Mouse (Mus musculus): Measurements from ENCODE around the gene Dnmbp. TPM values are rescaled to one million over a fixed set of nuclear protein-coding genes. Genes with fewer than 3 reads are reported as not detected.

Gene Dnmbp
- polyA plus RNA-seq, 1 experiment from 2014 or later: 15.3 TPM

DNA sequence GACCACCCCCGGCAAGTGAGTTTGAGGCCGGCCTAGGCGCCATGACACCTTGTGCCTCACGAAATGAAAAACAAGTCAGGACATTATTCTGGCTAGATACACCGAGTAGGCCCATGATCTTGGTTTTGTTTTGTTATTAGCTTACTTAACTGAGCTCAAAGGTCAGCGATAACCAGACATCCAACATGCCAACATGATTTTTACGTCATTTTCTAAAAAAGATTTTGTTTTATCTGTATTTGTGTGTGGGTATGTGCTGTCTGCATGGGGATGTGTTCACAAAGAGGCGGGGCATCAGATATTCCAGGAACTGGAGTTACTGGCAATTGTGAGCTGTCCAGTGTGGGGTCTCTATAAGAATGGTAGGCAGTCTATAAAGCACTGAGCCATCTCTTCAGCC lies 32.1 kb upstream of the Dnmbp start:
- H3K27ac ChIP-seq (replicated peaks; ENCODE audit: low read depth, low read length): no peak overlapping the region
- 91% methylated on average over 8 of the region's 8 CpGs for WGBS
- no peak for DNase-seq (ENCODE audit: low spot score)

DNA sequence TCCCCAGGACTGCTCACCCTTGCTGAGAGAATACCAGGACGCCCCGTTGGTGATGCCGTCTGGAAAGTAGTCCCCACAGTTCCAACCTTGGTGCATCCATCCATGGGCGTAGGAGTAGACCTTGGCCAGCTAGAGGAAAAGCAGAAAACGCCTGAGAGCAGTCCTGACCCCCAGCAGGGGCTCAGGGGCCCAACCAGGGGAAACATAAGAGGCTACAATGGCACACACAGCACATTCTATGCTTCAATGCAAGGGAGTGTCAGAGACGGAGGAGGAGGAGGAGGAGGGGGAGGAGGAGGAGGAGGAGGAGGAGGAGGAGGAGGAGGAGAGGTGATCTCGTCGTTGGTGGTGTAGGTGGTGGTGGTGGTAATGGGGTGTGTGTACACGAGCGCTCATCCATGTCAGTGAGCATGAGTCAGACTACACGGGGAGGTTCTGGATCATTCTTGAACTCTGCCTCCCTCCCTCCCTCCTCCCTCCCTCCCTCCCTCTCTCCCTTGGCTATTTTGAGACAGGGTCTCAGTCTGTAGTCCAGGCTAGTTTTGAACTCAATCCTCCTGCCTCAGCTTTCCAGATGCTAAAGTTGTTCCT lies 28.5 kb upstream of the Dnmbp start:
- no peak for DNase-seq (ENCODE audit: low spot score)
- ATAC-seq (ENCODE audit: low read depth): no peak
- Histone ChIP-seq H3K4me1 (ENCODE audit: control insufficient read depth, insufficient read depth, low read length) (no peaks in the 10 kb centered on the region), H3K4me2 (ENCODE audit: low read depth, low read length) (no peak overlapping the region), H3K9me3 (ENCODE audit: control insufficient read depth, low read length) (no peaks in the 10 kb centered on the region), H3K27me3 (replicated peaks; ENCODE audit: control insufficient read depth, insufficient read depth, low read length) (no peaks in the 10 kb centered on the region), H3K27ac (replicated peaks; ENCODE audit: low read depth, low read length) (no peak overlapping the region), H3K36me3 (ENCODE audit: control insufficient read depth, insufficient read depth, low read length) (no peaks in the 10 kb centered on the region), H3K4me3 (ENCODE audit: low read depth, low read length) (no peak overlapping the region), H3K9ac (ENCODE audit: low read depth, low read length) (no peak overlapping the region)
- WGBS: 57% methylated on average over 5 of the region's 11 CpGs

More for the DNA sequence above, 32.1 kb upstream of the Dnmbp start:
- H3K9me3 ChIP-seq (ENCODE audit: control insufficient read depth, low read length): no peaks in the 10 kb centered on the region
- H3K36me3 ChIP-seq (ENCODE audit: control insufficient read depth, insufficient read depth, low read length): no peaks in the 10 kb centered on the region
- no peak for ATAC-seq (ENCODE audit: low read depth)
- no peaks in the 10 kb centered on the region for H3K4me1 ChIP-seq (ENCODE audit: control insufficient read depth, insufficient read depth, low read length)
- H3K27me3 ChIP-seq (replicated peaks; ENCODE audit: control insufficient read depth, insufficient read depth, low read length): no peaks in the 10 kb centered on the region
- H3K4me2 ChIP-seq (ENCODE audit: low read depth, low read length): no peak overlapping the region
- no peak overlapping the region for H3K4me3 ChIP-seq (ENCODE audit: low read depth, low read length)
- no peak overlapping the region for H3K9ac ChIP-seq (ENCODE audit: low read depth, low read length)

DNA sequence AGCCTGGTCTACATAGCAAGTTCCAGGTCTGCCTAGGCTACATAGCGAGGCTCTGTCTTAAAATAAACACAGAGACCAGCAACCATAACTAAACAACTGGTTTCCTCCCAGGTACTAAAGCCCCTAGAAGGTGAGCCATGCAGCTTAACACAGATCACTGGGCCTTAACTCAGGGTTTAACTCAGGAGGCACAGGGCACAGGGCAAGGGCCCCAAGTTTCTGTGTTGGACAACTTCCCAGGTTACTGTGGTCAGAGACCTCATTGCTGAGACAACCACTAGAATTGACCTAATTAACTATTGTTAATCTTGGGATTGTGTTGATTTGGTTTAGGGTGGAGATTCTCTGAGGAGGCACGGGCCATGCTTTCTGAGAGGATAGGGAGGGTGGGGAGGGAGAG lies 26.5 kb upstream of the Dnmbp start:
- ATAC-seq (ENCODE audit: low read depth): no peak
- H3K36me3 ChIP-seq (ENCODE audit: control insufficient read depth, insufficient read depth, low read length): no peaks in the 10 kb centered on the region
- 75% methylated on average over 2 of the region's 2 CpGs for WGBS

DNA sequence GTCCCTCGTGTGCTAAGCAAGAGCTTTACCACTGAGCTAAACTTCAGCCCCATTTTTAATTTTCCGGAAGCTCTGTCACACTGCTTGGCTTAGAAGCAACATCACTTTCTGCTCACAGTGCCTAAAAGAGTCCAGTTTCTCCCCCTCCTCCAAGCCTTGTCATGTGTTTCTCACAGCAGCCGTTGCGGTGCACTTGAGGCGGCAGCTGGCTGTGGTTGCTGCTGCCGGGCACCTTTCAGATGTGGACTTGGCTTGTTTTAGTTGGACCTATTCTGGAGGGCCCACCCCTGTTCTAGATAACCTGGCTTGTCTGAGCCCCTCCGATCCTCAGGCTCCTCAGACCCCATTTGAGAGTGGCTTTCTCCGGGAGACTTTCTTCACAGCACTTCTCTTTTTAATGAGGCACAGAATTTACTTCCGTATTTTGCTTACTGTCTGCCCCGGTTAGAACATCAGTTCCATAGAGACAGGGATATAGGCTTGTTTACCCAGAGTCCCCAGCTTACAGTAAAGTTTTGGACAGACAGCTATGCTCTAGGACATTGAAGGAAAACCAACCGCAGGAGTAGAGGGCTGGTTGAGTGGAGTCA lies 25.6 kb upstream of the Dnmbp start:
- no peak overlapping the region for H3K27ac ChIP-seq (replicated peaks; ENCODE audit: low read depth, low read length)
- H3K4me2 ChIP-seq (ENCODE audit: low read depth, low read length): no peak overlapping the region
- DNase-seq (ENCODE audit: low spot score): no peak
- ATAC-seq (ENCODE audit: low read depth): no peak
- no peak overlapping the region for H3K4me3 ChIP-seq (ENCODE audit: low read depth, low read length)
- no peaks in the 10 kb centered on the region for H3K4me1 ChIP-seq (ENCODE audit: control insufficient read depth, insufficient read depth, low read length)
- peaks cover 4% of the 10 kb centered on the region; the same call in 1 of the 2 replicates for H3K9me3 ChIP-seq (ENCODE audit: control insufficient read depth, low read length)
- H3K27me3 ChIP-seq (replicated peaks; ENCODE audit: control insufficient read depth, insufficient read depth, low read length): no peaks in the 10 kb centered on the region
- no peaks in the 10 kb centered on the region for H3K36me3 ChIP-seq (ENCODE audit: control insufficient read depth, insufficient read depth, low read length)
- no peak overlapping the region for H3K9ac ChIP-seq (ENCODE audit: low read depth, low read length)
- 69% methylated on average over 11 of the region's 11 CpGs for WGBS

More for the DNA sequence above, 26.5 kb upstream of the Dnmbp start:
- Histone ChIP-seq H3K27me3 (replicated peaks; ENCODE audit: control insufficient read depth, insufficient read depth, low read length) (no peaks in the 10 kb centered on the region), H3K4me3 (ENCODE audit: low read depth, low read length) (no peak overlapping the region), H3K27ac (replicated peaks; ENCODE audit: low read depth, low read length) (no peak overlapping the region), H3K4me1 (ENCODE audit: control insufficient read depth, insufficient read depth, low read length) (no peaks in the 10 kb centered on the region), H3K9ac (ENCODE audit: low read depth, low read length) (no peak overlapping the region), H3K4me2 (ENCODE audit: low read depth, low read length) (no peak overlapping the region), H3K9me3 (ENCODE audit: control insufficient read depth, low read length) (no peaks in the 10 kb centered on the region)
- no peak for DNase-seq (ENCODE audit: low spot score)

DNA sequence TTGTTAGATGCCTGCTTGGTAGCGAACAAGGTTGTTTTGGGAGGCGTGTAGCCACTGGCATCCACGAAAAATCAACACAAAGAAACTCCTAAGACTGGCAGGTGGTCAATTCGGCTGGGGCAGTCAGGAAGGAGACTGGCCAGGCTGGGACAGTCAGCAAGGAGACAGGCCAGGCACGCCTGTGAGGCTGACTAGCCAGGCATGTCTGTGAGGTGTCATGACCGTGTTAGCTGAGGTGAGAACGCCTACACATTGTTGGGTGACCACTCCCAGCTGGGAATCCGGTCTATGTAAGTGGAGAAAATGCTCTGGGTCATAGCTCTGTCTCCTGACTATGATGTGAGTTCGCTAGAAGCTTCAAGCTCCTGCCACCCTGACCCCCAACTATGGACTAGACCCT lies 22.8 kb upstream of the Dnmbp start:
- ATAC-seq (ENCODE audit: low read depth): no peak
- no peak overlapping the region for H3K27ac ChIP-seq (replicated peaks; ENCODE audit: low read depth, low read length)
- WGBS: 59% methylated on average over 9 of the region's 9 CpGs

DNA sequence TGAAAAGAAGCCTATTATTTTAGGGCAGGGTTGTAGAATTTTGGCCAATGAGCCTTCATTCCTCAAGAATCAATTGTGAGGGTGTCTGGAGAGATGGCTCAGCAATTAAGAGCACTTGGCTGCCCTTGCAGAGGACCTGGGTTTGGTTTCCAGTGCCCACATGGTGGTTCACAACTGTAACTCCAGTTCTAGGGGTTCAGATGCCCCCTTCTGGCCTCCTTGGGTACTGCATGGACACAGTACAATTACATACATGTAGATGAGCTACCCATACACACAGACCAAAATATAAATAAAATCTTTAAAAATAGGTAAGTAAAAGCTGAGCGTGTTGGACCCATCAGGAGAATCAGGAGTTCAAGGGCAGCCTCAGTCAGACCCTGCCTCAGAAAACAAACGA lies 21.2 kb upstream of the Dnmbp start:
- 84% methylated on average over 2 of the region's 2 CpGs for WGBS
- Histone ChIP-seq H3K27ac (replicated peaks; ENCODE audit: low read depth, low read length) (no peak overlapping the region), H3K9ac (ENCODE audit: low read depth, low read length) (no peak overlapping the region), H3K4me3 (ENCODE audit: low read depth, low read length) (no peak overlapping the region), H3K9me3 (ENCODE audit: control insufficient read depth, low read length) (peaks cover 4% of the 10 kb centered on the region; the same call in 1 of the 2 replicates), H3K4me1 (ENCODE audit: control insufficient read depth, insufficient read depth, low read length) (peaks cover 10% of the 10 kb centered on the region; the same call in 1 of the 2 replicates), H3K4me2 (ENCODE audit: low read depth, low read length) (no peak overlapping the region), H3K36me3 (ENCODE audit: control insufficient read depth, insufficient read depth, low read length) (no peaks in the 10 kb centered on the region), H3K27me3 (replicated peaks; ENCODE audit: control insufficient read depth, insufficient read depth, low read length) (no peaks in the 10 kb centered on the region)
- DNase-seq (ENCODE audit: low spot score): no peak
- ATAC-seq (ENCODE audit: low read depth): no peak

More for the DNA sequence above, 22.8 kb upstream of the Dnmbp start:
- H3K4me1 ChIP-seq (ENCODE audit: control insufficient read depth, insufficient read depth, low read length): 0 out of 2 replicates have a peak, but pooled peaks cover 4% of the 10 kb centered on the region
- no peaks in the 10 kb centered on the region for H3K27me3 ChIP-seq (replicated peaks; ENCODE audit: control insufficient read depth, insufficient read depth, low read length)
- H3K9me3 ChIP-seq (ENCODE audit: control insufficient read depth, low read length): peaks cover 4% of the 10 kb centered on the region; the same call in 1 of the 2 replicates
- no peaks in the 10 kb centered on the region for H3K36me3 ChIP-seq (ENCODE audit: control insufficient read depth, insufficient read depth, low read length)
- DNase-seq (ENCODE audit: low spot score): no peak
- no peak overlapping the region for H3K4me2 ChIP-seq (ENCODE audit: low read depth, low read length)
- no peak overlapping the region for H3K4me3 ChIP-seq (ENCODE audit: low read depth, low read length)
- H3K9ac ChIP-seq (ENCODE audit: low read depth, low read length): no peak overlapping the region

DNA sequence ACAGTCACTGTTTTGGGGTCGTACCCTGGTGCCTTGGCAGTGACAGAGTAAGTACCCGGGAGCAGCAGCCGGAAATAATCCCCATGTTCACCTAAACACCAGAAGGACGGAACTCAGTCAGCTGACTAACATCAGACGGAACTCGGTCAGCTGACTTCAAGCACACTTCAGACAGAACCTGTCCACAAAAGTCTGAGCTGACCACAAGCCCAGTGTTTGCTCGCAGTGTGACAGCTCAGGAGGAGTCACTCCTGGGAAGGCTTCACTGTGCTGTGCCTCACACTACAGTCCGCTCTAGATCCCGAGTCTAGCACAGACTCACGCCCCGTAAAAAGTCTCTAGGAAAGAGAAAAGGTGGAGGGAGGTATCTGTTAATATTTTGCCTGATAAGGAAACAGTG lies 20.0 kb upstream of the Dnmbp start:
- no peak overlapping the region for H3K4me2 ChIP-seq (ENCODE audit: low read depth, low read length)
- WGBS: 84% methylated on average over 11 of the region's 11 CpGs
- H3K9me3 ChIP-seq (ENCODE audit: control insufficient read depth, low read length): peaks cover 4% of the 10 kb centered on the region; the same call in 1 of the 2 replicates
- H3K4me3 ChIP-seq (ENCODE audit: low read depth, low read length): no peak overlapping the region
- no peak overlapping the region for H3K27ac ChIP-seq (replicated peaks; ENCODE audit: low read depth, low read length)
- H3K9ac ChIP-seq (ENCODE audit: low read depth, low read length): no peak overlapping the region
- DNase-seq (ENCODE audit: low spot score): no peak
- H3K4me1 ChIP-seq (ENCODE audit: control insufficient read depth, insufficient read depth, low read length): peaks cover 10% of the 10 kb centered on the region; the same call in 1 of the 2 replicates
- H3K27me3 ChIP-seq (replicated peaks; ENCODE audit: control insufficient read depth, insufficient read depth, low read length): no peaks in the 10 kb centered on the region
- H3K36me3 ChIP-seq (ENCODE audit: control insufficient read depth, insufficient read depth, low read length): no peaks in the 10 kb centered on the region
- ATAC-seq (ENCODE audit: low read depth): no peak

DNA sequence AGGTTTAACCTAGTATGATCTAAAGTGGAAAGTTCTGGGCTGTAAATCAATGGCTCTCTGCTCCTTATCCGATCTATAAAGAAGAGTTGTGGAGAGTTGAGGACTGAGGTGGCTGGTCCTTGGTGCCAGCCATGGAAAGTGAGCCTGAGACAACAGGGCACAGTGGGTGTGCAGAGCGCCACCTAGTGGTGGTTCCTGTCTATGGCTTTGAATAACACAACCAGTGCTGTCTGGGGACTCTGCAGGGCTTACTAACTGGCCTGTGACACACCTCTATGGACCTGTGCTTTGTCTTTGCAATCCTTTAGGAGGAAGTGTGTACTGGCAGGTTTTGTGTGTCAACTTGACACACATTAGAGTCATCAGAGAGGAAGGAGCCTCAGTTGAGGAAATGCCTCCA lies 19.2 kb upstream of the Dnmbp start:
- Histone ChIP-seq H3K36me3 (ENCODE audit: control insufficient read depth, insufficient read depth, low read length) (no peaks in the 10 kb centered on the region), H3K9me3 (ENCODE audit: control insufficient read depth, low read length) (peaks cover 4% of the 10 kb centered on the region; the same call in 1 of the 2 replicates), H3K27me3 (replicated peaks; ENCODE audit: control insufficient read depth, insufficient read depth, low read length) (no peaks in the 10 kb centered on the region), H3K4me3 (ENCODE audit: low read depth, low read length) (no peak overlapping the region), H3K27ac (replicated peaks; ENCODE audit: low read depth, low read length) (no peak overlapping the region), H3K4me1 (ENCODE audit: control insufficient read depth, insufficient read depth, low read length) (peaks cover 10% of the 10 kb centered on the region; the same call in 1 of the 2 replicates), H3K9ac (ENCODE audit: low read depth, low read length) (no peak overlapping the region), H3K4me2 (ENCODE audit: low read depth, low read length) (no peak overlapping the region)
- ATAC-seq (ENCODE audit: low read depth): peak; percentile 65
- WGBS: 58% methylated on average over 1 of the region's 2 CpGs
- DNase-seq (ENCODE audit: low spot score): peak; percentile 50

DNA sequence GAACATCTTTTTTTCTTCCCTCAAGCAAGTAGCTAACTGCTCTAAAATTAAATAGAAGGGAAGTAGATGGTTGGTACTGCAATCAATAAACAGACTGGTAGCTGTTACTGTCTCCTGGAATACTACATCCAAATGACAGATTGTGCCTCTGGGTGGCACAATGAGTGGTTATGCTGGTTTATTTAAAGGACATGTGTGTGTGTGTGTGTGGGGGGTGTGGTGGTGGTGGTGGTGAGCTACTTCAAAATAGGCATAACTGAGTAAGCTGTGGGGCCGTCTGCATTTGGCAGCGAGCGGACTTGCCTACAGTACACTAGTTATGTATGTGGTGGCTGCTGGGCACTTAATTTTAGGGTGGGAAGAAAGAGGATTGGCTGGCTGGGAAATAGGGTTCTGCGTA lies 17.9 kb upstream of the Dnmbp start:
- peak; percentile 33; the same call in 1 of the 2 replicates for ATAC-seq (ENCODE audit: low read depth)
- Histone ChIP-seq H3K36me3 (ENCODE audit: control insufficient read depth, insufficient read depth, low read length) (no peaks in the 10 kb centered on the region), H3K9ac (ENCODE audit: low read depth, low read length) (no peak overlapping the region), H3K27ac (replicated peaks; ENCODE audit: low read depth, low read length) (no peak overlapping the region), H3K9me3 (ENCODE audit: control insufficient read depth, low read length) (peaks cover 4% of the 10 kb centered on the region; the same call in 1 of the 2 replicates), H3K4me2 (ENCODE audit: low read depth, low read length) (no peak overlapping the region), H3K27me3 (replicated peaks; ENCODE audit: control insufficient read depth, insufficient read depth, low read length) (no peaks in the 10 kb centered on the region), H3K4me3 (ENCODE audit: low read depth, low read length) (no peak overlapping the region), H3K4me1 (ENCODE audit: control insufficient read depth, insufficient read depth, low read length) (peaks cover 10% of the 10 kb centered on the region; the same call in 1 of the 2 replicates)
- DNase-seq (ENCODE audit: low spot score): peak; percentile 53
- WGBS: 59% methylated on average over 4 of the region's 4 CpGs

All from embryonic facial prominence, embryonic 14.5 days (tissue).